Mouse (Mus musculus) myocyte (in vitro differentiated cells): Measurements from ENCODE around the gene Cuedc1. TPM values are rescaled to one million over a fixed set of nuclear protein-coding genes. Genes with fewer than 3 reads are reported as not detected.
A peak's percentile ranks its signal among the peaks of the same experiment; 100 is the strongest.

Experiments used
- H3K27me3 ChIP-seq: one replicate; pipeline ENCODE4 v1.6.1; 2011; ENCODE audit not compliant: control insufficient read depth, insufficient read depth, insufficient read length
- H3K36me3 ChIP-seq: one replicate; pipeline ENCODE4 v1.6.1; 2011; ENCODE audit not compliant: control insufficient read depth, insufficient read depth
- H3K4me2 ChIP-seq: one replicate; pipeline ENCODE4 v1.6.1; 2011; ENCODE audit warnings: low read depth, control low read depth
- H3K4me3 ChIP-seq: one replicate; pipeline ENCODE4 v1.5.1; 2011; ENCODE audit warnings: mild to moderate bottlenecking, control low read depth, moderate library complexity
- H3K79me2 ChIP-seq: one replicate; pipeline ENCODE4 v1.6.1; 2011; ENCODE audit not compliant: control insufficient read depth, insufficient read depth
- H3ac ChIP-seq: one replicate; pipeline ENCODE4 v1.6.1; 2011; ENCODE audit not compliant: control insufficient read depth, insufficient read length
- CEBPB ChIP-seq: IDR thresholded peaks from 2 replicates; pipeline ENCODE4 v1.6.1; 2011; ENCODE audit warnings: mild to moderate bottlenecking, moderate library complexity; ENCODE audit not compliant: poor library complexity, insufficient read depth, severe bottlenecking
- E2F4 ChIP-seq: IDR thresholded peaks from one replicate; pipeline ENCODE4 v1.6.1; 2011; ENCODE audit warnings: mild to moderate bottlenecking, control low read depth, moderate library complexity; ENCODE audit not compliant: insufficient read depth
- MAX ChIP-seq: IDR thresholded peaks from one replicate; pipeline ENCODE4 v1.6.1; 2011; ENCODE audit warnings: low read depth, mild to moderate bottlenecking, control low read depth
- MYOD1 ChIP-seq, 3 experiments: IDR thresholded peaks; one replicate each; pipeline ENCODE4 v1.6.1; 2011; ENCODE audit warnings: control low read depth in 2 of 3, low read depth in 2 of 3, mild to moderate bottlenecking in 2 of 3, moderate library complexity in 1 of 3; ENCODE audit not compliant: insufficient read length in 2 of 3, control insufficient read depth in 1 of 3
- MYOG ChIP-seq, 3 experiments: IDR thresholded peaks; one replicate each; pipeline ENCODE4 v1.6.1; 2011; ENCODE audit warnings: control low read depth in 2 of 3, low read depth in 2 of 3, mild to moderate bottlenecking in 2 of 3; ENCODE audit not compliant: insufficient read length in 2 of 3, control insufficient read depth in 1 of 3, insufficient read depth in 1 of 3
- POLR2A ChIP-seq: IDR thresholded peaks from one replicate; pipeline ENCODE4 v1.6.1; 2011; ENCODE audit warnings: low read depth, mild to moderate bottlenecking, control low read depth, moderate library complexity; ENCODE audit not compliant: insufficient read length
- POLR2AphosphoS2 ChIP-seq: IDR thresholded peaks from one replicate; pipeline ENCODE4 v1.6.1; 2011; ENCODE audit warnings: low read depth, control low read depth; ENCODE audit not compliant: insufficient read length
- REST ChIP-seq: IDR thresholded peaks from one replicate; pipeline ENCODE4 v1.6.1; 2011; ENCODE audit warnings: mild to moderate bottlenecking, control low read depth, moderate library complexity; ENCODE audit not compliant: insufficient read depth, insufficient read length
- SRF ChIP-seq: IDR thresholded peaks from one replicate; pipeline ENCODE4 v1.6.1; 2011; ENCODE audit warnings: low read depth; ENCODE audit not compliant: control insufficient read depth, insufficient read length
- TCF12 ChIP-seq: IDR thresholded peaks from one replicate; pipeline ENCODE4 v1.6.1; 2011; ENCODE audit warnings: mild to moderate bottlenecking, control low read depth; ENCODE audit not compliant: poor library complexity, insufficient read depth, severe bottlenecking
- TCF3 ChIP-seq: IDR thresholded peaks from one replicate; pipeline ENCODE4 v1.6.1; 2011; ENCODE audit warnings: low read depth, control low read depth; ENCODE audit not compliant: insufficient read length
- USF1 ChIP-seq: IDR thresholded peaks from one replicate; pipeline ENCODE4 v1.6.1; 2011; ENCODE audit warnings: low read depth, mild to moderate bottlenecking, control low read depth, moderate library complexity
- polyA plus RNA-seq: library from polyadenylated mRNA; unstranded; fragments of >200 nt; fragmentation: generic; extraction: Trizol; gene quantifications from one replicate; pipeline ENCODE4 v1.2.1, GENCODE M21; 2012; ENCODE audit warnings: missing spikeins

Cuedc1 gene
- polyA plus RNA-seq, 1 experiment: 40.8 TPM

DNA sequence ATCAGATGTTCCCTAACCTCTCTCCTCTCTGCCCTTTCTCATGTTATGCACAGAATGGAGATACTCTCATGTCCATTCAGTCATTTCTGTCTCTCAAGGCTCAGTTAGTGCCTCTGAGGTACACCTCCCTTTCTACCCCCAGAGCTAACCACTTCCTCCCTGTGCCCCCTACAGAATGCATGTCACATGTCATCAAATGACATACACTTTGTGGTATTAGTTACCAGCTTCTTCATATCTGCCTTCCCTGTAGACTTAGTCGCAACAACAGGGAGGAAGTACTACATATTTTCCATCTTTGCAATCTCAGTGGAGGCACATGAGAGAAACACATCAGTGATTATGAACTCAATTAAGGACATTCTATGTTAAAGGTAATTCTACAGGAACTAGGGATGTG lies 5.9 kb upstream of the Cuedc1 start:
- no peak overlapping the region for H3K4me3 ChIP-seq
- H3K79me2 ChIP-seq: no peaks in the 10 kb centered on the region
- no peak overlapping the region for H3K4me2 ChIP-seq
- TF ChIP-seq TCF3: no peak
- no peak for TF ChIP-seq E2F4
- TF ChIP-seq USF1: no peak
- TF ChIP-seq TCF12: no peak
- no peaks in the 10 kb centered on the region for H3K27me3 ChIP-seq
- no peaks in the 10 kb centered on the region for H3K36me3 ChIP-seq
- no peak overlapping the region for H3ac ChIP-seq

DNA sequence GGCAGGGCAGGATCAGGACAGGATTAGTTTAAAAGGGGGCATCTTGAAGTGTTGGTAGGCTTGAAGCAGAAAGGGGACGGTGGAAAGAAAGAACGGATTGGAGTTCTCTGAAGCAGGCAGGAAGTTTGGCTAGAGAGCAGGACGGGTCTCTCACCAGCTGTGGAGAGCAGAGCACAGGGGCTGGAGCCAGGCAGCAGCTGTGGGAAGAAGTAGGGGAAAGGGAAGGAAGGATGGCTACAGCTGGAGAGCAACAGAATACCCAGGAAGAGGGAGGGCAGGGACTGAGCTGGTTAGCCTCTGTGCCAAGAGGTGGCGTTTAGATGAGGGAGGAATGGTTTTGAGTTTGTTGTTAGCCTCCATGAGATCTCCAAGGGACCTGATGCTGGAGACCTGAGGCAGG lies 685 bp upstream of the Cuedc1 start:
- H3K4me3 ChIP-seq: no peak overlapping the region
- H3ac ChIP-seq: no peak overlapping the region
- H3K27me3 ChIP-seq: no peaks in the 10 kb centered on the region
- H3K4me2 ChIP-seq: peak overlapping the region; percentile 48
- TF ChIP-seq MYOD1 (IDR thresholded peaks at IDR 0.05; ENCODE audit: control insufficient read depth in 1 of 3, insufficient read length in 2 of 3, low read depth in 2 of 3): peak in 2 of 3 experiments; percentile 57 to 79
- no peak for TF ChIP-seq REST
- no peak for TF ChIP-seq TCF12
- TF ChIP-seq POLR2AphosphoS2: no peak
- TF ChIP-seq MYOG (IDR thresholded peaks at IDR 0.05; ENCODE audit: control insufficient read depth in 1 of 3, insufficient read depth in 1 of 3, insufficient read length in 2 of 3, low read depth in 2 of 3): peak; percentile 12 to 50 (median 45)
- no peak for TF ChIP-seq USF1
- no peaks in the 10 kb centered on the region for H3K36me3 ChIP-seq
- H3K79me2 ChIP-seq: peaks cover 20% of the 10 kb centered on the region

DNA sequence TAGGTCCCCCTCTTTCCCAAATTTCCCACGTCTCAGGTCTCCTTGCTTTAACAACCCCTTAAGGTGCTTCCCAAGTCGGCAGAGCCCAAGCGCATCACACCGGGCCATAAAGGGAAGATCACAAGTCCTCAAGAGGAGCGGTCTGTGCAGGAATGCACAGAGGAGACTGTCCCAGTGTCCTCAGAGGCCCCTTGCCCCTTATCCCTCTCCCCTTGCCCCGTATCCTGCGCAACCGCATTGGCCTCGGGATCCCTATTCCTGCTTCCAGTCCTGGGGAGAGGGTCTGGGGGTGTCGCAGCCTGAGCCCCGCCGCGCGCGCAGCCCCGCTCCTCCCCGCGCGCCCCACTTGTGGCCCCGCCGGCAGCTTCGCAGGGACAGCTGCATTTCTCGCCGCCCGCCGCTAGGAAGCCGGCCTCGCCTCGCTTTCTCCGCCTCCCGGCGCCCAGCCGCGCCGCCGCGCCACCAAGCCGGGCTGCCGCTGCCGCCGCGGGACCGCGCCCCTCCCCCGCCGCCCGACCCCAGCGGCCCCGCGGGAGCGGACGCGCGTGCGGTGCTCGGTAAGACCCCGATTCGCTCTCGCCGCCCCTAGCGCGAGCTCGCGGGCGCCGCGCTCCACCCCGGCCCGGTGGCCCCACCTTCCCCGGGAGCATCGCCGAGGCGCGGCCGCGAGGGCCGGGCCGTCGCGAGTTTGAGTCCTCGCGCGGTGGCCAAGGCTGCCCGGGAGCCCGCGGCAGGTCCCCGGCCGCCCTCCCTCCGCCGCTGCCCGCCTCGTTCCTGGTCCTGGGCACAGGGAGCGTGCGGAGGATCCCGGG lies 1.1 kb downstream of the Cuedc1 start:
- Histone ChIP-seq H3K4me2 (peak overlapping the region; percentile 90), H3K27me3 (no peaks in the 10 kb centered on the region), H3K4me3 (peak overlapping the region; percentile 47), H3ac (peak overlapping the region; percentile 85), H3K36me3 (no peaks in the 10 kb centered on the region), H3K79me2 (peaks cover 32% of the 10 kb centered on the region)
- TF ChIP-seq USF1 (no peak), CEBPB (no peak), TCF12 (no peak), TCF3 (no peak), REST (no peak), MAX (no peak), E2F4 (no peak), SRF (no peak), POLR2AphosphoS2 (peak; percentile 35), MYOG (IDR thresholded peaks at IDR 0.05; ENCODE audit: control insufficient read depth in 1 of 3, insufficient read depth in 1 of 3, insufficient read length in 2 of 3, low read depth in 2 of 3) (peak in 2 of 3 experiments; percentile 65 to 80), POLR2A (peak; percentile 59), MYOD1 (IDR thresholded peaks at IDR 0.05; ENCODE audit: control insufficient read depth in 1 of 3, insufficient read length in 2 of 3, low read depth in 2 of 3) (peak in 2 of 3 experiments; percentile 67 to 84)

DNA sequence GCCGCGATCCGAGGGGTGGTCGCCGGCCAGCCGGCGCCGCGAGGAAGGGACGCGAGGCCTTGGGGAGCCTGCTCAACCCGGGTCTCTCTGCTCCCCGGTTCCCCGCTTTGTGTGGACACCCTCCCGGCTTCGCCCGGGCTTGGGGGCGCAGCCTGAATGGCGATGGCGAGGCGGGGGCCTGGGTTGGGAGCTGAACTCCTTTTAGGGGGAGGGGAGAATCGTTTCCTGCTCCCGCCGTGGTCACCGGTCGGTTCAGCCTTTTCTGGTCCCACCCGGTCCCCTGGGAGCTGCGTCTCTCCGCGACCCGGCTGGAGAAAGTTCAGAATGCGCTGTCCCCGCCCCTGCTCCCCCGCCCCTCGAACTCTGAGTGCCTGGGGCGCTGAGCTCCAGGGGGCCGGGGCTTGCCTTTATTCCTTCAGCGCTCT lies 1.8 kb downstream of the Cuedc1 start:
- H3K4me2 ChIP-seq: peak overlapping the region; percentile 64
- peak overlapping the region; percentile 85 for H3ac ChIP-seq
- TF ChIP-seq POLR2AphosphoS2 (peak; percentile 54), MYOG (IDR thresholded peaks at IDR 0.05; ENCODE audit: control insufficient read depth in 1 of 3, insufficient read depth in 1 of 3, insufficient read length in 2 of 3, low read depth in 2 of 3) (no peak), E2F4 (no peak), POLR2A (peak; percentile 59), REST (no peak), CEBPB (no peak), MAX (no peak), TCF3 (no peak), USF1 (no peak)
- H3K36me3 ChIP-seq: no peaks in the 10 kb centered on the region
- no peaks in the 10 kb centered on the region for H3K27me3 ChIP-seq
- peaks cover 37% of the 10 kb centered on the region for H3K79me2 ChIP-seq
- H3K4me3 ChIP-seq: peak overlapping the region; percentile 47

DNA sequence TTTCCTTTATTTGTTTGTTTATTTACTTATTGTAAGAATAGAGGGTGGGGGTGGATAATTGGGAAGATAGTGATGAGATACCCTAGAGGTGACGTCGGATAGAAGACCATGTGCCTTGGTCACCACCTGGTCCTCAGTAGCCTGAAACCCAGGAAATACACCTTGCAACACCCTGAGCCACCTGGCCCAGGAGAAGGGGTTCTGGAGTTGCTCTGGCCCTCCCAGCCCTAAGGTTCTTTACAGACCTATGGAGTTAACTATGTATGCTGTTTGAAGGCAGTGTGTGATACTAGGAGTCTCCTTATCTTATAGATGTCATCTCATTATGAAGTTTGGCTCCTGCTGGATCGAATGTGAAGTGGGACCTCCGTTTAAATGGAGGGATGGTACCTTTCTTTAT lies 2.3 kb downstream of the Cuedc1 start:
- Histone ChIP-seq H3ac (peak overlapping the region; percentile 85), H3K4me3 (peak overlapping the region; percentile 47), H3K4me2 (peak overlapping the region; percentile 64), H3K27me3 (no peaks in the 10 kb centered on the region), H3K79me2 (peaks cover 39% of the 10 kb centered on the region), H3K36me3 (no peaks in the 10 kb centered on the region)
- no peak for TF ChIP-seq MAX
- no peak for TF ChIP-seq SRF
- no peak for TF ChIP-seq CEBPB
- no peak for TF ChIP-seq MYOD1 (IDR thresholded peaks at IDR 0.05; ENCODE audit: control insufficient read depth in 1 of 3, insufficient read length in 2 of 3, low read depth in 2 of 3)
- TF ChIP-seq E2F4: no peak
- no peak for TF ChIP-seq TCF12
- no peak for TF ChIP-seq REST
- TF ChIP-seq TCF3: no peak
- no peak for TF ChIP-seq MYOG (IDR thresholded peaks at IDR 0.05; ENCODE audit: control insufficient read depth in 1 of 3, insufficient read depth in 1 of 3, insufficient read length in 2 of 3, low read depth in 2 of 3)
- TF ChIP-seq POLR2A: no peak
- TF ChIP-seq POLR2AphosphoS2: no peak
- no peak for TF ChIP-seq USF1
